Mouse (Mus musculus): ENCODE results near the gene Olfr8.
"Not testable (repeated sequence)": the region's sequence is repeated elsewhere in the genome, so short reads cannot be mapped to it uniquely, and the experiment has no call there.

DNA sequence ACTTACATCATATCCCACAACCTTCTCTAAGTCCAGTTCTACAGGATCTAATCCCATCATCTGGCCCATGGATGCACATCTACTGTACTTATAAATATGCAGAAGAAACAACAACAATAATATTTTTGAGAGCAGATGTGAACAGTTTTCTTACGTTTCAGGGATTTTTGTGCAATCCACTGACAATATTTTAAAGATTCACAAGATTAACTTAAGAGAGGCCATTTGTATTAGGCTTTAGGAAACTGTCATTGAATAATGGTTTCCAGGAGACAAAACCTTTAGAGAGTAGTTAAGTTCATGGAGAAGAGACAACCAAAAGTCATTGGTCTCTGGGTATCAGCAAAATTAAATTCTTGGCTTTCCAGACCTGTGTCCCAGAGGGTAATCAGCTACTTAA lies 37.6 kb upstream of the Olfr8 start, which contains the start of gene Olfr1354:
- not testable (repeated sequence) for TF ChIP-seq CTCF (IDR thresholded peaks at IDR 0.05; ENCODE audit: extremely low read depth, insufficient read depth, insufficient read length, insufficient replicate concordance); POLR2A (IDR thresholded peaks at IDR 0.05; ENCODE audit: low read depth, low read length)
